Mouse (Mus musculus) midbrain, embryonic 12.5 days (tissue): ENCODE results near the gene Psmb3. TPM values are rescaled to one million over a fixed set of nuclear protein-coding genes. Genes with fewer than 3 reads are reported as not detected.

Experiments used
- ATAC-seq: fragments of 200-750 bp; cut with Nextera tagmentation; 2 replicates; pipeline ENCODE4 v1.8.0; 2017; ENCODE audit warnings: low read depth, moderate TSS enrichment, moderate library complexity; ENCODE audit not compliant: low FRiP score
- H3K27ac ChIP-seq: fragments of 300-500 bp; sonication (generic); replicated peaks from 2 replicates; pipeline ENCODE4 v1.5.1; 2016; ENCODE audit warnings: mild to moderate bottlenecking
- H3K27me3 ChIP-seq: fragments of 300-500 bp; sonication (generic); 2 replicates; pipeline ENCODE4 v1.6.1; 2016; ENCODE audit warnings: mild to moderate bottlenecking
- H3K36me3 ChIP-seq: fragments of 300-500 bp; sonication (generic); 2 replicates; pipeline ENCODE4 v1.6.1; 2016
- H3K4me1 ChIP-seq: fragments of 300-500 bp; sonication (generic); 2 replicates; pipeline ENCODE4 v1.6.1; 2016
- H3K4me2 ChIP-seq: fragments of 300-500 bp; sonication (generic); replicated peaks from 2 replicates; pipeline ENCODE4 v1.6.1; 2016; ENCODE audit warnings: mild to moderate bottlenecking, moderate library complexity
- H3K4me3 ChIP-seq: fragments of 300-500 bp; sonication (generic); 2 replicates; pipeline ENCODE4 v1.5.1; 2016; ENCODE audit warnings: mild to moderate bottlenecking
- H3K9ac ChIP-seq: fragments of 300-500 bp; sonication (generic); replicated peaks from 2 replicates; pipeline ENCODE4 v1.6.1; 2016; ENCODE audit warnings: mild to moderate bottlenecking, moderate library complexity
- H3K9me3 ChIP-seq: fragments of 300-500 bp; sonication (generic); 2 replicates; pipeline ENCODE4 v1.6.1; 2016; ENCODE audit warnings: mild to moderate bottlenecking
- WGBS: fragments of 180-500 bp; shearing (Covaris S2); methylation state at CpG from one replicate; pipeline ENCODE4 v1.1.7; 2016; 5-methylcytosine and 5-hydroxymethylcytosine counted together
- polyA plus RNA-seq: library from polyadenylated mRNA; unstranded; fragments of >200 nt; fragmentation: Nextera tagmentation; extraction: Ambion mirVana; gene quantifications from 2 replicates; pipeline ENCODE4 v1.2.1, GENCODE M21; 2016

The Psmb3 gene
- polyA plus RNA-seq, 1 experiment from 2014 or later: 450 TPM

DNA sequence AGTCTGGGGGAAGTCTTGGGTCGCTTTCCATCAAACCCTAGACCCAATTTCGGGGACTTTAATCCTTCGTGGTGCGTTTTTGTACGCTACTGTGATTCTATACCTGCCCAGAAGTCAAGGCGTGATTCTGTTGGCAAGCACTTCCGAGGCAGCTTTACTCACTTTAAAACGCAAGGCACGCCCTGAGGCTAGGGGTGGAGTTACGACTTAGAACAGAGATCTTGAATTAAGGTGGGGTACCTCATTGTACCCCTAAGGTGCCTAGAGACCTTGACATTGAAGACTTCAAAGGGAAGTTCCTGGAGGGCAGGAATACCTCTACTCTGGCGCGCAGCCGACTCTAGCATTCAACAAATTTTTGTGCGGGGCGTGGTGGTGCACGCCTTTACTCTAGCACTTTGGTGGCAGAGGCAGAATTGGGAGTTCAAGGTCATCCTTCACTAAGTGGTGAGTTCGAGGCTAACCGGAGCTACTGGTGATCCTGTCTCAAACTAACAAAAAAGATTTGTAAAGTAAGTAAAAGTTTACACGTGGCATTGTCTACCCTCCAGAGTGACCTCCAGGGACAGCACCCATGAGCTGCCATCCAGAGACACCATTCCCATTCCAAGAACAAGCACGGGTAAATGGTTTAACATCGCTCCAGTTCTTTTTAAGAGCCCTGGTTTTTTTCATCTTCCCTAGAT lies 40.8 kb upstream of the Psmb3 start:
- no peak for ATAC-seq
- Histone ChIP-seq H3K4me2 (peak overlapping the region; percentile 83), H3K9ac (peak overlapping the region; percentile 95; the same call in 1 of the 2 replicates), H3K27ac (peak overlapping the region; percentile 92; the same call in 1 of the 2 replicates), H3K27me3 (peaks cover 32% of the 10 kb centered on the region), H3K36me3 (peaks cover 19% of the 10 kb centered on the region), H3K9me3 (peaks cover 5% of the 10 kb centered on the region; the same call in 1 of the 2 replicates), H3K4me3 (peak overlapping the region; percentile 97), H3K4me1 (peaks cover 55% of the 10 kb centered on the region)
- WGBS: 3% methylated on average over 21 of the region's 21 CpGs

DNA sequence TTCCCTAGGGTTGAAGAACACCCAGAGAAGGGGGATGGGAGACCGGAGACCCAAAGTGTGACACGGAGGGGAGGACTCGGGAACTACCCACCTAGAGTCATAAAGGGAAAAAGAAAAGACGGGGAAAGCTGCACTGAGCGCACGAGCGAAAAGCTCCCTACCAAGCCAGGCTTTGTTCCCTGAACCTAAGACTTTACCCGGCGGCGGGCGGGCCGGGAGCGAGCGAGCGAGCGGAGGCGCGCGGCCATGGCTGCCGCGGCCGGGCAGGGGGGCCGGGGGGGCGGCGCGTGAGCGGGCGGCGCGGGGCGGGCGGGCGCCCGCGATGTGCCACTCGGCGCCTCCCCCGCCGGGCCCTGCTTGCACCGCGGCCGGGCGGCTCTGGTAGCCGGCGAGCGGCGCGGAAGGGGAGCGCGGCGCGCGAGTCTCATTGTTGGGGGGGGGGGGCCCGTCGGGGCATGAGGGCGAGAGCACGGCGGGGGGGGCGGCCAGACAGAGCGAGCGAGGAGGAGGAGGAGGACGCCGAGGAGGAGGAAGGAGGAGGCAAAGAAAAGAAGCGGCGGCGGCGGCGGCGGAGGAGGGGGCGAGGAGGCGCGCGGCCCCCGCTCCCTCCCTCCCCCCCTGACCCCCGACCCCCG lies 40.2 kb upstream of the Psmb3 start, which contains the start of gene Mllt6:
Mllt6 (plus strand) TSS at position 522 of the 635 bp plus-strand sequence.
- peak; percentile 42 for ATAC-seq
- WGBS: 0% methylated on average over 46 of the region's 76 CpGs
- peaks cover 23% of the 10 kb centered on the region for H3K36me3 ChIP-seq
- peaks cover 5% of the 10 kb centered on the region; the same call in 1 of the 2 replicates for H3K9me3 ChIP-seq
- H3K27ac ChIP-seq: peak within 1 kb of the TSS; percentile 92
- H3K4me2 ChIP-seq: peak within 1 kb of the TSS; percentile 83
- peaks cover 32% of the 10 kb centered on the region for H3K27me3 ChIP-seq
- H3K4me3 ChIP-seq: peak within 1 kb of the TSS; percentile 97
- H3K9ac ChIP-seq: peak within 1 kb of the TSS; percentile 95
- H3K4me1 ChIP-seq: peaks cover 55% of the 10 kb centered on the region

DNA sequence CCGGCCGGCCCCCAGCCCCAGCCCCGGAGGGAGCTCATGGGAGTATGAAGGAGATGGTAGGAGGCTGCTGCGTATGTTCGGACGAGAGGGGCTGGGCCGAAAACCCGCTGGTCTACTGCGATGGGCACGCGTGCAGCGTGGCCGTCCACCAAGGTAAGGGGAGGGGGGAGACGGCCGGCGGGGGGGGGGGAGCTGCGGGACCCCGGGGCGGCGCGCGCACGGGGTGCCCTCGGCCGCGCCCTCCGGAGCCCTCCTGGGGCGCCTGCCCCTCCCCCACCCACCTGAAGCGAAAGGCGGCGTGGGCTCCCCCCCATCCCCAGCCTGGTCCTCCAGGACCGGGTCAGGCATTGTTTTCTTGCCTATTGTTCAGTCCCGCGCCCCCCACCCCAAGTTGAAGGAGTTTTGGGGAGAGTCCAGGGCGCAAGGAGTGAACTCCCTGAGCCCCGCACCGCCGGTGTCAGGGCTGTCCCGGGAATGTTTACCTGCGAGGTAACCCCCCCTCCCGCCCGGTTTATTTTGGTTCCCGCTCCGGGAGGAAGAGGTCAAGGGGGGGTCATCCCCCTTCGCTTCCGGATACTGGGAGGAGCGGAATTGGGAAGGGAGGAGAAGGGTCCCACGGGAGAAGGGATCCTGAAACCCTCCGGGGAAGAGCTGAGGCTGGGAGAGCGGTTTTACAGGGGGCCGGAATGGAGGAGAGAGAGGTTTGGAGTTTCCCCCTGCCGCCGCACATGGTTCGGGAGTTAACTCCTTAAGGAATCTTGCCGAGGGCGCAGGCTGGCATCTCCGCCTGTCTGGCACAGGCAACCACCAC lies 39.5 kb upstream of the Psmb3 start:
- peak overlapping the region; percentile 92 for H3K27ac ChIP-seq
- H3K36me3 ChIP-seq: peaks cover 30% of the 10 kb centered on the region
- peaks cover 57% of the 10 kb centered on the region for H3K4me1 ChIP-seq
- H3K4me3 ChIP-seq: peak overlapping the region; percentile 97
- 0% methylated on average over 34 of the region's 57 CpGs for WGBS
- peak overlapping the region; percentile 83 for H3K4me2 ChIP-seq
- H3K9me3 ChIP-seq: peaks cover 5% of the 10 kb centered on the region; the same call in 1 of the 2 replicates
- no peak for ATAC-seq
- H3K9ac ChIP-seq: peak overlapping the region; percentile 95
- peaks cover 30% of the 10 kb centered on the region for H3K27me3 ChIP-seq

DNA sequence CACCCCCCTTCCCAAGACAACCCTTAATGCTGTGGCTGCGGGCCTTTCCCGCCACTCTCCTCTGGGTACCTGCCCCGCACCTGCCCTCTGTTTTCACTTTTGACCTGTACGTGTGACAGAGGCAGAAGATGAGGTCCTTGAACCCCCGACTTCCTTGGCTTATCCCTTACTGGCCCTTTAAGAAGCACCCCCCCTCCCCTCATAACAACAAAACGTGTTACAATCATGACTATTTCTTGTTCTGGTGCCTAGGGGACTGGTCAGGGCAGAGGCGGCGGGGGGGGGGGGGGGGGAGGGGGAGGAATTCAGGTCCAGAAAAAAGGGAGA lies 38.9 kb upstream of the Psmb3 start:
- H3K27ac ChIP-seq: peak overlapping the region; percentile 92; the same call in 1 of the 2 replicates
- H3K4me1 ChIP-seq: peaks cover 57% of the 10 kb centered on the region
- 1% methylated on average over 6 of the region's 8 CpGs for WGBS
- ATAC-seq: no peak
- peak overlapping the region; percentile 97 for H3K4me3 ChIP-seq
- peaks cover 36% of the 10 kb centered on the region for H3K36me3 ChIP-seq
- H3K4me2 ChIP-seq: peak overlapping the region; percentile 83
- peaks cover 25% of the 10 kb centered on the region for H3K27me3 ChIP-seq
- peaks cover 5% of the 10 kb centered on the region; the same call in 1 of the 2 replicates for H3K9me3 ChIP-seq
- H3K9ac ChIP-seq: peak overlapping the region; percentile 95

DNA sequence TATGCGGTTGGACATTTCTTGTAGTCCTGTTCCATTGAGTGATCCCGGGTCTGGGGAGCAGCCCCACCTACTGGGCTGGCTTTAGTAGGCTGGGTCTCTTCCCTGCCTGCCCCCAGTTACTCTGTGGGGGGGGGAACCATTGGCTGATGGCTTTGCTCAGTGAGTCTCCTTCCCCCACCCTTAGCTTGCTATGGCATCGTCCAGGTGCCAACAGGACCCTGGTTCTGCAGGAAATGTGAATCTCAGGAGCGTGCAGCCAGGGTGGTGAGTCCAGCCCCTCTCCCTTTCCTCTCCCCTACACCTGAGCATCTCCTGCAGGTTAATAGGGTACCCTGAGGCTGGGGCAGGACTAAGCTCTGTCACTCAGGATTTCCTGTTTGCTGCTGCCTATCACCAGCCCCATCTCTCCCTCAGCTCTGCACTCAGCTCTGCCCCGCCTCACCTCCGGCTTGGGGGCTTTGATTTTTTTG lies 38.4 kb upstream of the Psmb3 start:
- peak overlapping the region; percentile 20; the same call in 1 of the 2 replicates for H3K27ac ChIP-seq

DNA sequence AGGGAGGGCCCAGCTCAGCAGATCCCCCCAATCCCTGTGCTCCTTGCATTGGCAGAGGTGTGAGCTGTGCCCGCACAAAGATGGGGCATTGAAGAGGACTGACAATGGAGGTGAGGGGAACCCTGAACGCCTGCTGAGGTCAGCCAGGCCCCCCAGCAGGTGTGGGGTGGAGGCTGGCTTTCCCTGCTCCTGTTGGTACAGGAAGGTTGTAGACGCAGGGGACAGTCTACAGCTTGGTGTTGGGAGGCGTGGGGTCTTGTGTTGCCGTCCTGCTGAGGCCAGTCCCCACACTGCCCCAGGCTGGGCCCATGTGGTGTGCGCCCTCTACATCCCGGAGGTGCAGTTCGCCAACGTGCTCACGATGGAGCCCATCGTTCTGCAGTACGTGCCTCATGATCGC lies 37.8 kb upstream of the Psmb3 start:
- WGBS: 90% methylated on average over 13 of the region's 13 CpGs
- peak overlapping the region; percentile 97 for H3K4me3 ChIP-seq

More for the DNA sequence above, 38.4 kb upstream of the Psmb3 start:
- peak overlapping the region; percentile 83 for H3K4me2 ChIP-seq
- H3K36me3 ChIP-seq: peaks cover 41% of the 10 kb centered on the region
- peaks cover 5% of the 10 kb centered on the region; the same call in 1 of the 2 replicates for H3K9me3 ChIP-seq
- peaks cover 57% of the 10 kb centered on the region for H3K4me1 ChIP-seq
- ATAC-seq: no peak
- 23% methylated on average over 6 of the region's 6 CpGs for WGBS
- peak overlapping the region; percentile 97 for H3K4me3 ChIP-seq
- peaks cover 24% of the 10 kb centered on the region for H3K27me3 ChIP-seq
- H3K9ac ChIP-seq: peak overlapping the region; percentile 95

DNA sequence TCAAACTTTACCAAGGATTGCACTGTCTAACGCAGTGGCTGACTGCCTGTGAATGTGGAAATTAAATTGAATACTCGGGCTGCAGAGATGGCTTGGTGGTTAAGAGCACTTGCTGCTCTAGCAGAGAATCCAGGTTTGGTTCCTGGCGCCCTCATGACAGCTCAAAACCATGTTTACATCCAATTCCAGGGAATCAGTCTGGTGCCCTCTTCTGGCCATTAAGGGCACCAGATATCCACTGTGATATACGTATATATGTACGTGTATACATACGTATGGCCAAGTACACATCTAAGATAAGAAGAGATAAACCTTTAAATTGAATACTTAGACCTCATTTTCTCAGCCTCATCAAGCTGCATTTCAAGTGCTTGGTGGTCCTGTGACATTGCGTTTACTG lies 37.0 kb upstream of the Psmb3 start:
- 91% methylated on average over 7 of the region's 7 CpGs for WGBS
- Histone ChIP-seq H3K4me3 (no peak overlapping the region), H3K27ac (no peak overlapping the region), H3K9me3 (peaks cover 5% of the 10 kb centered on the region; the same call in 1 of the 2 replicates), H3K36me3 (peaks cover 55% of the 10 kb centered on the region), H3K9ac (no peak overlapping the region), H3K27me3 (peaks cover 14% of the 10 kb centered on the region), H3K4me2 (no peak overlapping the region), H3K4me1 (peaks cover 56% of the 10 kb centered on the region)
- ATAC-seq: no peak

More for the DNA sequence above, 37.8 kb upstream of the Psmb3 start:
- peak overlapping the region; percentile 83; the same call in 1 of the 2 replicates for H3K4me2 ChIP-seq
- H3K4me1 ChIP-seq: peaks cover 61% of the 10 kb centered on the region
- H3K27ac ChIP-seq: 0 out of 2 replicates have a peak overlapping the region, but pooled peaks have one; percentile 39
- peaks cover 47% of the 10 kb centered on the region for H3K36me3 ChIP-seq
- no peak overlapping the region for H3K9ac ChIP-seq
- H3K27me3 ChIP-seq: peaks cover 22% of the 10 kb centered on the region
- no peak for ATAC-seq
- H3K9me3 ChIP-seq: peaks cover 5% of the 10 kb centered on the region; the same call in 1 of the 2 replicates

DNA sequence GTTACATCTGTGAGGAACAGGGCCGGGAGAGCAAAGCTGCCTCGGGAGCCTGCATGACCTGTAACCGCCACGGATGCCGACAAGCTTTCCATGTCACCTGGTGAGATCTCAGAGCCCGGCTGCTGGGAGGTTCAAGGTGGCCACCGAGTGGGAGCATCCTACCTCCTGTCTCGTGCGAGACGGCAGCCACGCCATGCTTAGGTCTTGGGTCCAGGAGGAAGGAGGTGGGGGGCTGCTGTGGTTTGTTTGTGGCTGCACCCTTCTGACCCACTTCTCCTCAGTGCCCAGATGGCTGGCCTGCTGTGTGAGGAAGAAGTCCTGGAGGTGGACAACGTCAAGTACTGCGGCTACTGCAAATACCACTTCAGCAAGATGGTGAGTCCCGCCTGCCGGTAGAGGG lies 36.4 kb upstream of the Psmb3 start:
- H3K27me3 ChIP-seq: peaks cover 9% of the 10 kb centered on the region
- WGBS: 92% methylated on average over 15 of the region's 15 CpGs
- peaks cover 5% of the 10 kb centered on the region; the same call in 1 of the 2 replicates for H3K9me3 ChIP-seq
- H3K36me3 ChIP-seq: peaks cover 60% of the 10 kb centered on the region
- H3K9ac ChIP-seq: no peak overlapping the region
- no peak overlapping the region for H3K4me2 ChIP-seq
- no peak overlapping the region for H3K4me3 ChIP-seq
- H3K4me1 ChIP-seq: peaks cover 50% of the 10 kb centered on the region
- no peak for ATAC-seq
- no peak overlapping the region for H3K27ac ChIP-seq

DNA sequence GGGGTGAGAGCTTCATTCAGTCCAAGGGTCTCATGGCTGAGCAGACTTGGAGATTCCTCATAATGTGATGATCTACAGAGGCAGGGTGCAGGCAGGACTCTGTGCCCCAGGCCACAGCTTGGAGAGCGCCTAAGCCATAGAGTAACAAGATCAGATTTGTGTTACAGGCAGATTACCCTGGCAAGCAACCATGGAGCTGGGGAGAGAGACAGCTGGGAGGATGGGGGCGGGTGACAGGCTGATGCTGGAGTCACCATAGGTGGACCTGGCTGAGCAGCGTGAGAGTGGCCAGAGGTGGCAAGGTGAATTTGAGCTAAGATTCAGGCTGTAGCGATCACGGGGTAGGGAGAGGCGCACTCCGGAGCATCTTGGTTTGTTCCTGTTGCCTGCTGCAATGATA lies 35.0 kb upstream of the Psmb3 start:
- no peak overlapping the region for H3K4me2 ChIP-seq
- no peaks in the 10 kb centered on the region for H3K27me3 ChIP-seq
- peaks cover 5% of the 10 kb centered on the region; the same call in 1 of the 2 replicates for H3K9me3 ChIP-seq
- H3K27ac ChIP-seq: no peak overlapping the region
- H3K4me1 ChIP-seq: peaks cover 40% of the 10 kb centered on the region
- no peak overlapping the region for H3K9ac ChIP-seq
- 91% methylated on average over 7 of the region's 7 CpGs for WGBS
- ATAC-seq: no peak
- no peak overlapping the region for H3K4me3 ChIP-seq
- peaks cover 74% of the 10 kb centered on the region for H3K36me3 ChIP-seq

DNA sequence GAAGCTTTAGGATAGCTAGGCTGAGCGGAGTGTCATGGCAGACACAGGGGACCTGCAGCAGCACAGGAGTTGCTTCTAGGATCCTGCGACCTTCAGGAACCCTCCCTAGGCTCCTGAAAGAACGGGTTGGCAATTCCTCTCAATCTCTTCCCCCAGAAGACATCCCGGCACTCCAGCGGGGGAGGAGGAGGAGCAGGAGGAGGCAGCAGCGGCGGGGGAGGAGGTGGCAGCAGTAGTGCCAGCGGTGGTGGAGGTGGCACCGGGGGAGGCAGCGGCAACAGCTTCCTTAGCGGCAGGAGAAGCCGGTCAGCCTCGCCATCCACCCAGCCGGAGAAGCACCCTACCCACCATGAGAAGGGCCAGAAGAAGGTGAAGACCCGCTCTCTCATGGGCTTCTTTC lies 33.9 kb upstream of the Psmb3 start:
- no peaks in the 10 kb centered on the region for H3K27me3 ChIP-seq
- no peak overlapping the region for H3K9ac ChIP-seq
- peaks cover 35% of the 10 kb centered on the region for H3K4me1 ChIP-seq
- no peak overlapping the region for H3K4me3 ChIP-seq
- H3K36me3 ChIP-seq: peaks cover 85% of the 10 kb centered on the region
- 59% methylated on average over 15 of the region's 15 CpGs for WGBS
- H3K9me3 ChIP-seq: peaks cover 5% of the 10 kb centered on the region; the same call in 1 of the 2 replicates
- H3K27ac ChIP-seq: peak overlapping the region; percentile 21; the same call in 1 of the 2 replicates
- H3K4me2 ChIP-seq: no peak overlapping the region
- no peak for ATAC-seq

DNA sequence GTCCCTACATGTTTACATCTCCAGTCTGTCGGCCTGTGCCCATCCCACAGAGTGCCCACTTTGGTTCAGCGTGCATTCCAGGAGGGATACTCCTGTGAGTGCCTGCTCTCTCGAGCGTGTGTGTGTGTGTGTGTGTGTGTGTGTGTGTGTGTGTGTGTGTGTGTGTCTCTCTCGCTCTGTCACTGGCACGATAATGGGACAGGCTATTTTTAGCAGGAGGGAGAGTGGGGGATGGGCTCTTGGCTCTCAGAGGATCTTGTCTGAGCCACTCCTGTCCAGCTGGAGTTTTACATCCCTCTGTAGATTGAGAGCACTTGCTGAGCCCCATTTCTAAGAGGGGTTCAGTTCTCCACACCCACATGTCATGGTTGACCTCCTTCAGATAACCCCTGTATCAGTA lies 33.4 kb upstream of the Psmb3 start:
- Histone ChIP-seq H3K4me2 (no peak overlapping the region), H3K9ac (no peak overlapping the region), H3K36me3 (peaks cover 91% of the 10 kb centered on the region), H3K27ac (no peak overlapping the region), H3K4me3 (no peak overlapping the region), H3K4me1 (peaks cover 29% of the 10 kb centered on the region), H3K9me3 (peaks cover 5% of the 10 kb centered on the region; the same call in 1 of the 2 replicates), H3K27me3 (no peaks in the 10 kb centered on the region)
- 30% methylated on average over 6 of the region's 6 CpGs for WGBS
- ATAC-seq: no peak
